Mouse (Mus musculus): Measurements from ENCODE around the gene Nek1. TPM values are rescaled to one million over a fixed set of nuclear protein-coding genes. Genes with fewer than 3 reads are reported as not detected.

Nek1 gene
- polyA plus RNA-seq, 1 experiment from 2014 or later: 19.9 TPM

- ATAC-seq (ENCODE audit: low FRiP score, low read depth): no peak
- Histone ChIP-seq H3K36me3 (0 out of 2 replicates have a peak, but pooled peaks cover 8% of the 10 kb centered on the region), H3K4me2 (replicated peaks) (no peak overlapping the region), H3K4me3 (no peak overlapping the region), H3K27me3 (no peaks in the 10 kb centered on the region), H3K9ac (replicated peaks) (no peak overlapping the region), H3K9me3 (no peaks in the 10 kb centered on the region), H3K4me1 (no peaks in the 10 kb centered on the region), H3K27ac (replicated peaks) (no peak overlapping the region)
- 90% methylated on average over 1 of the region's 1 CpGs for WGBS
These were observed 128.6 kb downstream of the Nek1 start for GRCm38 (mm10) chr8:61121631-61122030.

- 0 out of 2 replicates have a peak, but pooled peaks cover 8% of the 10 kb centered on the region for H3K36me3 ChIP-seq
- no peaks in the 10 kb centered on the region for H3K27me3 ChIP-seq
- no peak for ATAC-seq (ENCODE audit: low FRiP score, low read depth)
- H3K4me1 ChIP-seq: no peaks in the 10 kb centered on the region
- no peak overlapping the region for H3K9ac ChIP-seq (replicated peaks)
- H3K4me3 ChIP-seq: no peak overlapping the region
- no peaks in the 10 kb centered on the region for H3K9me3 ChIP-seq
- H3K4me2 ChIP-seq (replicated peaks): no peak overlapping the region
- 63% methylated on average over 2 of the region's 2 CpGs for WGBS
- H3K27ac ChIP-seq (replicated peaks): no peak overlapping the region
These were observed 134.4 kb downstream of the Nek1 start for GRCm38 (mm10) chr8:61127299-61127861.

- Histone ChIP-seq H3K27me3 (no peaks in the 10 kb centered on the region), H3K4me3 (no peak overlapping the region), H3K9ac (replicated peaks) (no peak overlapping the region), H3K9me3 (no peaks in the 10 kb centered on the region), H3K36me3 (no peaks in the 10 kb centered on the region), H3K4me1 (no peaks in the 10 kb centered on the region), H3K27ac (replicated peaks) (no peak overlapping the region), H3K4me2 (replicated peaks) (no peak overlapping the region)
- 92% methylated on average over 4 of the region's 4 CpGs for WGBS
- no peak for ATAC-seq (ENCODE audit: low FRiP score, low read depth)
These were observed 139.7 kb downstream of the Nek1 start for GRCm38 (mm10) chr8:61132561-61133134.

GRCm38 (mm10) chr8:61141869-61142268, 148.9 kb downstream of the Nek1 start:
- Histone ChIP-seq H3K4me3 (no peak overlapping the region), H3K27me3 (no peaks in the 10 kb centered on the region), H3K9ac (replicated peaks) (no peak overlapping the region), H3K4me2 (replicated peaks) (no peak overlapping the region), H3K4me1 (0 out of 2 replicates have a peak, but pooled peaks cover 4% of the 10 kb centered on the region), H3K9me3 (no peaks in the 10 kb centered on the region), H3K36me3 (no peaks in the 10 kb centered on the region), H3K27ac (replicated peaks) (no peak overlapping the region)
- WGBS: 54% methylated on average over 6 of the region's 6 CpGs
- ATAC-seq (ENCODE audit: low FRiP score, low read depth): no peak

- ATAC-seq (ENCODE audit: low FRiP score, low read depth): no peak
- H3K4me1 ChIP-seq: 0 out of 2 replicates have a peak, but pooled peaks cover 4% of the 10 kb centered on the region
- no peak overlapping the region for H3K9ac ChIP-seq (replicated peaks)
- H3K27ac ChIP-seq (replicated peaks): no peak overlapping the region
- H3K9me3 ChIP-seq: no peaks in the 10 kb centered on the region
- no peaks in the 10 kb centered on the region for H3K36me3 ChIP-seq
- H3K27me3 ChIP-seq: no peaks in the 10 kb centered on the region
- H3K4me3 ChIP-seq: no peak overlapping the region
- no peak overlapping the region for H3K4me2 ChIP-seq (replicated peaks)
- 42% methylated on average over 3 of the region's 3 CpGs for WGBS
These were observed 149.3 kb downstream of the Nek1 start for GRCm38 (mm10) chr8:61142302-61142701.

GRCm38 (mm10) chr8:61142845-61143244, 149.8 kb downstream of the Nek1 start:
- H3K27ac ChIP-seq (replicated peaks): no peak overlapping the region
- ATAC-seq (ENCODE audit: low FRiP score, low read depth): no peak
- H3K4me1 ChIP-seq: 0 out of 2 replicates have a peak, but pooled peaks cover 4% of the 10 kb centered on the region
- H3K27me3 ChIP-seq: no peaks in the 10 kb centered on the region
- no peaks in the 10 kb centered on the region for H3K9me3 ChIP-seq
- no peak overlapping the region for H3K9ac ChIP-seq (replicated peaks)
- H3K36me3 ChIP-seq: no peaks in the 10 kb centered on the region
- H3K4me3 ChIP-seq: no peak overlapping the region
- no peak overlapping the region for H3K4me2 ChIP-seq (replicated peaks)

GRCm38 (mm10) chr8:61148728-61149127, 155.7 kb downstream of the Nek1 start:
- WGBS: 56% methylated on average over 5 of the region's 5 CpGs
- H3K9me3 ChIP-seq: no peaks in the 10 kb centered on the region
- no peak overlapping the region for H3K4me2 ChIP-seq (replicated peaks)
- H3K4me1 ChIP-seq: 0 out of 2 replicates have a peak, but pooled peaks cover 3% of the 10 kb centered on the region
- no peak overlapping the region for H3K9ac ChIP-seq (replicated peaks)
- H3K4me3 ChIP-seq: no peak overlapping the region
- no peaks in the 10 kb centered on the region for H3K27me3 ChIP-seq
- no peak for ATAC-seq (ENCODE audit: low FRiP score, low read depth)
- H3K27ac ChIP-seq (replicated peaks): no peak overlapping the region
- no peaks in the 10 kb centered on the region for H3K36me3 ChIP-seq

GRCm38 (mm10) chr8:61150596-61150995, 157.6 kb downstream of the Nek1 start:
- Histone ChIP-seq H3K4me2 (replicated peaks) (no peak overlapping the region), H3K36me3 (no peaks in the 10 kb centered on the region), H3K9ac (replicated peaks) (no peak overlapping the region), H3K4me1 (0 out of 2 replicates have a peak, but pooled peaks cover 3% of the 10 kb centered on the region), H3K27me3 (no peaks in the 10 kb centered on the region), H3K9me3 (no peaks in the 10 kb centered on the region), H3K4me3 (no peak overlapping the region), H3K27ac (replicated peaks) (no peak overlapping the region)
- no peak for ATAC-seq (ENCODE audit: low FRiP score, low read depth)
- WGBS: 79% methylated on average over 4 of the region's 4 CpGs

- Histone ChIP-seq H3K9ac (replicated peaks) (no peak overlapping the region), H3K4me1 (no peaks in the 10 kb centered on the region), H3K27me3 (no peaks in the 10 kb centered on the region), H3K36me3 (no peaks in the 10 kb centered on the region), H3K4me3 (no peak overlapping the region), H3K4me2 (replicated peaks) (no peak overlapping the region), H3K27ac (replicated peaks) (no peak overlapping the region), H3K9me3 (no peaks in the 10 kb centered on the region)
- 79% methylated on average over 1 of the region's 1 CpGs for WGBS
- ATAC-seq (ENCODE audit: low FRiP score, low read depth): no peak
These were observed 163.4 kb downstream of the Nek1 start for GRCm38 (mm10) chr8:61156406-61156805.

GRCm38 (mm10) chr8:61158540-61158939, 165.5 kb downstream of the Nek1 start:
- H3K27me3 ChIP-seq: no peaks in the 10 kb centered on the region
- no peak overlapping the region for H3K4me2 ChIP-seq (replicated peaks)
- no peaks in the 10 kb centered on the region for H3K9me3 ChIP-seq
- no peak for ATAC-seq (ENCODE audit: low FRiP score, low read depth)
- no peak overlapping the region for H3K4me3 ChIP-seq
- no peaks in the 10 kb centered on the region for H3K4me1 ChIP-seq
- 85% methylated on average over 3 of the region's 3 CpGs for WGBS
- H3K36me3 ChIP-seq: no peaks in the 10 kb centered on the region
- H3K9ac ChIP-seq (replicated peaks): no peak overlapping the region
- no peak overlapping the region for H3K27ac ChIP-seq (replicated peaks)

GRCm38 (mm10) chr8:61161461-61162185, 168.6 kb downstream of the Nek1 start:
- WGBS: 89% methylated on average over 6 of the region's 6 CpGs
- no peaks in the 10 kb centered on the region for H3K36me3 ChIP-seq
- H3K27ac ChIP-seq (replicated peaks): no peak overlapping the region
- H3K4me1 ChIP-seq: no peaks in the 10 kb centered on the region
- no peak for ATAC-seq (ENCODE audit: low FRiP score, low read depth)
- no peak overlapping the region for H3K4me3 ChIP-seq
- no peaks in the 10 kb centered on the region for H3K9me3 ChIP-seq
- no peak overlapping the region for H3K4me2 ChIP-seq (replicated peaks)
- no peaks in the 10 kb centered on the region for H3K27me3 ChIP-seq
- H3K9ac ChIP-seq (replicated peaks): no peak overlapping the region

GRCm38 (mm10) chr8:61162186-61162566, 169.2 kb downstream of the Nek1 start:
- no peak overlapping the region for H3K27ac ChIP-seq (replicated peaks)
- no peak for ATAC-seq (ENCODE audit: low FRiP score, low read depth)
- H3K4me3 ChIP-seq: no peak overlapping the region
- H3K9ac ChIP-seq (replicated peaks): no peak overlapping the region
- no peaks in the 10 kb centered on the region for H3K36me3 ChIP-seq
- no peaks in the 10 kb centered on the region for H3K4me1 ChIP-seq
- no peak overlapping the region for H3K4me2 ChIP-seq (replicated peaks)
- no peaks in the 10 kb centered on the region for H3K9me3 ChIP-seq
- no peaks in the 10 kb centered on the region for H3K27me3 ChIP-seq
- 67% methylated on average over 1 of the region's 1 CpGs for WGBS

All from midbrain, embryonic 12.5 days (tissue).